Mouse (Mus musculus) MEL (cell line): Measurements from ENCODE around the gene Rom1.

Experiments
- CTCF ChIP-seq, 3 experiments: IDR thresholded peaks in 2 of 3; conservative IDR thresholded peaks in 1 of 3; 2 replicates each; pipeline ENCODE4 v1.5.1; 2011 to 2012; ENCODE audit warnings: low read length in 3 of 3, low read depth in 2 of 3, mild to moderate bottlenecking in 2 of 3, improper control_type of control experiment in 1 of 3, inconsistent platforms in 1 of 3, mixed read lengths in 1 of 3, moderate library complexity in 1 of 3; ENCODE audit not compliant: control insufficient read depth in 1 of 3, insufficient read depth in 1 of 3, poor library complexity in 1 of 3, severe bottlenecking in 1 of 3
- MYB ChIP-seq: IDR thresholded peaks from 2 replicates; pipeline ENCODE4 v1.6.1; 2011; ENCODE audit warnings: mild to moderate bottlenecking, low read depth, low read length, improper control_type of control experiment
- TBP ChIP-seq: IDR thresholded peaks from 2 replicates; pipeline ENCODE4 v1.8.0; 2011; ENCODE audit warnings: low read depth, low read length, improper control_type of control experiment

DNA sequence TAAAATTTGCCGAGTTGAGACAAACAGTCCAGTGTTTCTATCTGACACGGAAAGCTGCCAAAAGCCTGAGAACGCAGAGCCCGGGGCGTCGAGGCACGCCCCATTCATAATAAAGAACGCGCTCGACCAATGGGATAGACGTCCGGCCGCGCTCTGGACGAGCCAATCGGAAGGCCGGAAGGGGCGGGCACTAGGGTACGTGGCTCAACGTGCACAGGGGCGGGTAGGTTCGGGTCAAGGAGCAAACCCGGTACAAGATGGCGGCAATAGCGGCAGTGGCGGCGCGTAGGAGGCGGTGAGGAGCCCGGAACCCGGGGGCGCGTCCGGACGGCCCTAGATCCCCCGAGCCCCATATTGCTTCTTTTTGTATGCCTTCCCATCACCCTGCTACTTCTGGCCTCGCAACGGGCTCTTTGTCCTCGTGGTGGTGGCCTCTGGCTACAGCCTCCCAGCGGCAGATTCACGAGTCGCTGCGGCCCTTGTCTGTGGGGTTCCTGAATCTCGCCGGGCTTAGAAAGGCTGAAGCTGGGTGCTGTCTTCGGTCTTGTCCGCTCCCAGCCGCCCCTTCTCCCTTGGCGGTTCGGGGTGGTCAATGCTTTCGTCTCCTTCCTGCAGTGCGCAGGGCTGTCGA, 31.2 kb downstream of the Rom1 start, which contains the start of gene Ganab:
- peak; percentile 83 for TF ChIP-seq TBP
- no peak for TF ChIP-seq CTCF (IDR thresholded peaks at IDR 0.05 in 2 of 3, conservative IDR thresholded peaks at IDR 0.05 in 1 of 3; ENCODE audit: control insufficient read depth in 1 of 3, insufficient read depth in 1 of 3, low read depth in 2 of 3, low read length in 3 of 3, poor library complexity in 1 of 3, severe bottlenecking in 1 of 3)
- TF ChIP-seq MYB, result no peak
